Mouse (Mus musculus): ENCODE results near the gene Clrn3.
"Not testable (repeated sequence)": the region's sequence is repeated elsewhere in the genome, so short reads cannot be mapped to it uniquely, and the experiment has no call there.

Gene Clrn3

DNA sequence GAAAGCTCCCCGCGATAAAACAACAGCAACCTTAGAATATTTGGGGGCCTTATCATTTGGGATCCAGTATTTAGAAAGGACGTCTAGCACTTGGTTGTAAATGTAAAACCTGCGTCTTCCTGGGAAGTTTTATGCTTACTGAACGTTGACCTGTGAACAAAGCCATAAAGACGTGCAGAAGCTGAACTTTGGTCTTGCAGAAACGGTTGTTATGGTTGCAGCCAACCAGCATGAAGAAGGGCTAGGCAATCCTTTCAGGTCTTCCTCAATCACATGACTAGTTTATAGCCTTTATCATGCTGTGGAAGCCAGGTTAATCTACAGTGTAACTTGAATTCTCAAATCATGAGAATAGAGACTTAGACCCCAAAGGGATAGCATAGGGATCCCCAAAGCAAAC lies at the start of gene Clrn3:
Clrn3 (minus strand) TSS at position 140 of the 400 bp plus-strand sequence.
- no peak for DNase-seq (ENCODE audit: low spot score)

DNA sequence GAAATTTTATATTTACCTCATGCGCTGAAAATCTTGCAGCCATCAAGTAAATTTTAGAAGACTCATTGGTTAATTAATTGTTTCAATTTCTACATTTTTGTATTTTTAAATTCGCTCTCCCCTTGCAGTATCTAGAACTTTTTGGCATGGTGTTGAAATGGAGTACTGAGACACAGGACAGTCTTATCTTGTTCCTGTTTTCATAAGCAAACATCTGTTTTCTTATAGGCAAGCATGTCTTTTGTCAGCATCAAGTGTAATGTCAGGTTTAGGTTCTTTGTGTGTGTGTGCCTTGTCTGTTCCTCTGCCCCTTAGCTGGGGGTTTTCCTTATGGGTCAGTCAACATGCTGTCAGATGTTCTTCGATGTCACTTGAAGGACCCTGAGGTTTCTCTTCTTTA lies 47.9 kb upstream of the Clrn3 start:
- no peak for DNase-seq (ENCODE audit: low spot score)

DNA sequence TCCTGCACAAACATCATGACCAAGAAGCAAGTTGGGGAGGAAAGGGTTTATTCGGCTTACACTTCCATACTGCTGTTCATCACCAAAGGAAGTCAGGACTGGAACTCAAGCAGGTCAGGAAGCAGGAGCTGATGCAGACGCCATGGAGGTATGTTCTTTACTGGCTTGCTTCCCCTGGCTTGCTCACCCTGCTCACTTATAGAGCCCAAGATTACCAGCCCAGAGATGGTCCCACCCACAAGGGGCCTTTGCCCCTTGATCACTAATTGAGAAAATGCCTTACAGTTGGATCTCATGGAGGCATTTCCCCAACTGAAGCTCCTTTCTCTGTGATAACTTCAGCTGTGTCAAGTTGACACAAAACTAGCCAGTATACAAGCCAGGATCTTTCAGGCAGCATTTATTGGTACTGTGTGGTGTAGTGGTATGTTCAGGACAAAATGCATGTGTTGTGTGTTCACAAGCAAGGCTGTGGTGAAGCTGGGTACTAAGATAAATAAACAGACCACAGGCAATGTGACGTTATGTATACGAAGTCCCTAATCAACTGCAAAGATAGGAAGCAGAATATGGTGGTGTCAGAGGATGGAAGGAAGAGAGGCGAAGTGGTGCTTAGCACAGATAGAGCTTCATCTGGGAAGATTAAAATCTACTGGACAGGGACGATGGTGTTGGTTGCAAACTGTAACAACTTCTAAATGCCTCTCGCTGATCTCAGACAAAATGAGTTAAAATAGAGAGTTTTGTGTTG lies 47.0 kb upstream of the Clrn3 start:
- DNase-seq (ENCODE audit: low spot score): not testable (repeated sequence)

DNA sequence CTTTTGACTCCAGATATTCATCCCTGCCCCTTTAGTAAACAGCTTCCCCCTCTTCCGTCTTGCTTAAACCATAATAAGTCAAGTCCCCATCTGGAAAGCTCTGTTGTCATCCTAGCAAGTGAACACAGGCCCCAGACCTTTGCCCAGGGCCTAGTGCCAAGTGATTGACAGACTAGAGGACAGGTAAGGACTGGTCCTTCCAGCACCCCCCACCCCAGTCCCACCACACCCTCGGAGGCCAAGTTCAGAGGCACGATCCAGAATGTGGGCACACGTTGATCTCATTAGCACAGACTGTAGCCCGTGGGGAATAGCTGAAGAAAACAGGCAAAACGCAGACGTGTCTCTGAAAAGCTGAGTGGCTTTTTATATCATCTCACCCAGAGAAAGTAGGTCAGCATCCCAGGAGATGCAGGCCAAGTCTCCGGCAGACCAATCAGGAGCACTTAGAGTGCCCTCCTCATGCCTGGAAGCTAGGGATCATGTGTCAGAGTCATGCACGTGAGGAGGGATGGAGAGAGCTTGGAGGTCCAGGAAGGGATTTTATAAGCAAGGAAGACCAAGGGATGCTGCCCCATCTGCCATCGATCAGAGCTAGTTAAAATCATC lies 43.6 kb upstream of the Clrn3 start:
- no peak for DNase-seq (ENCODE audit: low spot score)

DNA sequence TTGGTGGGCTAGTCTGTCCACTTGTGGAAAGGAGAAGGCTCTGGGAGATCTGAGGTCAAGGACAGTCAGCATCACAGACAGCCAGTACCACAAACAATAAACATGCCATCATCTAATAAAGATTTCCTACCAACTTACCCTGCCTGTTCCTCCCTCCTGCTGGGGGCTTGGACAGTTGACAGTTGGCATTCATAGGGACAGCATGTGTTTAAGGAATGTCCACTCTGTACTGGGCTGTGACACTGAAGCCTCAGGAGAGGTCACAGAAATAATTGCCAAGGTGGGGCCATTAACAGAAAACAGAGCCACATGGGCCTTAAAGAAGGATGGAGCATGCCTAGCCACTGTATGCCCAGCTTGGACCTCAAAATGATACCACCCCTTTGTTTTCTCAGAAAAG lies 42.9 kb upstream of the Clrn3 start:
- no peak for DNase-seq (ENCODE audit: low spot score)

DNA sequence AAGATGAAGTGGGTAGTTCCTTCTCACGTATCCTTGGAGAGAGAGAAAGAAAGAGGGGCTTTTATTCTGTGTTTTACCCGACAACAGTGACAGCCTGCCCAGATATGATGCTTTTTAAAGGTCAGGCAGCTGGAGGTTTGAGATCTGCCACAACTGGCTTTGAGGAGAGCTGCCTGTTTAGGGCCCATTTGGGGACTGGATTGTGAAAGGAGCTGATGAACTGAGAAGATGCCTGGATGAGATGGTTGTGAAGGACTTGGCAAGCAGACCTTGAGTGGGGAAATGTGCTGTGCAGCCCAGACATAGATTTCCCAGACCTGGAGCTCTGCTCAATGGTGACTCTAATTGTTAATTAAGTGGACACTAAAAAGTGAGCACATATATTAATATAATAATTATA lies 40.1 kb upstream of the Clrn3 start:
- no peak for DNase-seq (ENCODE audit: low spot score)

DNA sequence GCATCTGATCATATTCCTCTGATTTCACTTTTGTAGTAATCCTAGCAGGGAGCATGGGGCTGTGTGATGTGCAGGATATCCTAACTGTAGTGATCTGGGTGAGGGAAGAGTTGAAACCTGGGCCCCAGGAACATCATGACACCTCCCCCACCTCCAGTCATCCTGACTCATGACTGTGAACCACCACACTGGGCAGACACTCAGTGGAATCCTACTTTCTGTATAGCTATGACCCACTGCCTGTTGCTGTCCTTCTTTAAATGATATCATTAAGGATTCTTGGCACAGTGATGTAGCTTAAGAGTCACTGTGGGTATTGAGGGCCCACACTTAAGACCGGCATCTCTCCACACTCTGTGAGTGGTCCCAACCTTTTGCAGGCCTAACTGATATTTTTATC lies 39.1 kb upstream of the Clrn3 start:
- DNase-seq (ENCODE audit: low spot score): no peak

DNA sequence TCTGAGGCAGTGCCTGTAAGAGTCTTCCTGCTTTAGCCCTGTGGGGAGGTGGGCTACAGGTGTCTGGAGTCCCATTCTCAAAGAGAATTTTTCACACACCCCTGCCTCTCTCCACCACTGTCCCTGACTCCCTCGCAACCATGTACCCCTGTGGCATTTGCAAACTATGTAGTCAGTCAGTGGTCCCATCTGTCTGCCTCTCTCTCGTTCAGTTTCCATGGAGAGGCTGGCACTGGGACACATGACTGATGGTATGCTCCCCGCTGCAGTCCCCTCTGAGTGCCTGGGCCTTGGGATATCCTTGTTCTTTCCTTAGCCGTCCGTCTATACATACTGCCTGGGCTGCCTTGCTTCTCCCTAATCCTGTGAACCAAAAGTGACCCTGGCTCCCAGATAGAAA lies 37.6 kb upstream of the Clrn3 start:
- no peak for DNase-seq (ENCODE audit: low spot score)

DNA sequence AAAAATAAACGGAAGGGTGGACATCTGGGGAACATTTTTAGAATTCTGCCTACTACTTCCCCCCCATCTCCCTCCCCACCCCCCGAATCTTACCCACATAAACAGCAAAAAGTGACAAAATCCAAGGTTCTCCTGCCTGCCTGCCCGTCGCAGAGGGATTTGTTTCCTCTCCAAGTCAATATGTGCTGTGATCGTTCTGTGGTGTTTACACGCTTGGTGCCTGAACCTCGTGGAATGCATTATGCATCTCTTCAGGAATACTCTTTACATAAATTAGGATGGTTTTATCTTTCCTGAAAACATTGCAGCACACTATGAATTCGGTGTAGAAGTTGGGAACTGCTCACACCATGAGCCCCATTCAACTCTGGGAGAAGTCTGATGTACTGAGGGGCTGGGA lies 35.6 kb upstream of the Clrn3 start:
- DNase-seq (ENCODE audit: low spot score): no peak

DNA sequence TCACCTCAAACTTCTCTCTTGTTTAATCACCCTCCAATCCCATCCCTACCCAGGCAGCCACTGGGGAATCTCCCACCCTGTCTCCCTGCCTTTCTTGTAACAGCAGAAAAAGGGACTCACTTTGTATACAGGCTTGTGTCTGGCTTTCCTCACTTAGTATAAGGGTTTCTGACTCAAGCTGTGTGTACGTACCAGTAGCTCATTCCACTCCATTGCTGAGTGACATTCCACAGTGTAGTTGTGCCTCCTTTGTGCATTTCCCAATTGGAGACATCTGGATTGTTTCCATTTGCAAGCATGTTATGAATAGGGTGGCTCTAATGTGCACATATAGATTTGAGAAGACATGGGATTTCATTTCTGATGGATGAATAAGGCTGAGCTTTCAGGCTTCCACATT lies 31.8 kb upstream of the Clrn3 start:
- DNase-seq (ENCODE audit: low spot score): no peak

DNA sequence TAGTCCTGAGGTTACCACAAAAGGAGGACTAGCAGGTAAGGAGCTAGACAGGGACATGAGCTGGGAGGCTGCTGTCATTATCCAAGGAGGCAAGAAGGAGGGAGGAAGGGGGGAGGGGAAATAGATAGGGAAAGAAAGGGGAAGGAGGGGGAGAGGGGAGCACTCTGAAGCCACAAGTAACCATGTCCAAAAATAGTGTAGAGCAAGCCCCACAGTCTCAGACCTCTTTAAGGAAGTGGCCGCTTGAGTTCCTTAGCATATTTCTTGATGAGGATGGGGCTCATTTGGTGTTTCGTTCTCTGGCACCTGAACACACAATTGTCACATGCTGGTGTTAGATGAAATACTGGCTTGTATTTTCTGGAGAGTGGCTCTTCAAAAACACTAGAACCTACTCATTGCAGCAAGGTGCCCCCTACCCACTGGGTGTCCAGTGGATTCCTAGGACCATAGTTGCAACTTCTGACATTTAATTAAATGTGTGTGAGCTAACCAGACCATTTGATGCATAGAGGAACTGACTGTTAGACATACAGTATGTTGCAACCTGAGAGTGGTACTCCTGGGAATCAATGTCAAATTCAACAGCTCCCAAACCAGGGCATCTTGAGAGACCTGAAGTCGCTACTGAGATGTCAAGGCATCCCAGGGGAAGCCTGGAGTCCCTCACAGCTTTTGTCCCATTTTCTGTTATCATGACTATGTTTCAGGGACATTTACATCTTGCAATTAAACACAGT lies 28.4 kb upstream of the Clrn3 start:
- no peak for DNase-seq (ENCODE audit: low spot score)

DNA sequence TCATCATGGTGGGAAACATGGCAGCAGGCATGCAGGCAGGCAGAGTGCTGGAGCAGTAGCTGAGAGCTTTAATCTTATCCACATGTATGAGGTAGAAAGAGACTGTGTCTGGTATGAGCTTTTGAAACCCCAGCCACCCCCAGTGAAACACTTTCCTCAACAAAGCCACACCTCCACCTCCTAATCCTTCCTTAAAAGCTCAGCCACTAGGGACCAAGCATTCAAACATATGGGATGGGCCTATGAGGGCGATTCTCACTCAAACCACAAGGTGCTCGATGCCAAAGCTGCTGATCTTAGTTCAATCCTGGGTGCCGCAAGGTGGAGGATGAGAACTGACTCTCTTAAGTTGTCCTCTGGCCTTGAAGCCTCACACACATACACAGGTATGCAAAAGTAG lies 25.1 kb upstream of the Clrn3 start:
- no peak for DNase-seq (ENCODE audit: low spot score)

DNA sequence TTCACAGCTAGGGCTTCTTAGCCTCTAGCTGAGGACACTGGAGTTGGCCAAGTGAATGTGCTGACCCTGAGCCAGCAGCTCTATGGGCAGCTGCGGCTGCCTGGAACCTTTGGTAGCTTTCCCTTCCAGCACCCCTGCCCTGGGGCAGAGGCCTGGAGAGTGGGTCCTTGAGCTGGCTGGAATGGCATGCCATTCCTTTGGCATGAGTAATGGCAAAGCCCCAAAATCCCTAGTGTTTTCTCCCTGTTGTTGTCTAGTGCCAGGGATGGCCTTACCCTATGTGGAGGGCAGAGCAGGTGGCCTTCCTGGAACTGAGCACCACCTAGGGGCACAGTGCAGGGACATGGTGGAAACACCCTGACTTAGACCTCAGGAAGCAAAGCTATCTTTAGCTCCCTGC lies 23.1 kb upstream of the Clrn3 start:
- no peak for DNase-seq (ENCODE audit: low spot score)

DNA sequence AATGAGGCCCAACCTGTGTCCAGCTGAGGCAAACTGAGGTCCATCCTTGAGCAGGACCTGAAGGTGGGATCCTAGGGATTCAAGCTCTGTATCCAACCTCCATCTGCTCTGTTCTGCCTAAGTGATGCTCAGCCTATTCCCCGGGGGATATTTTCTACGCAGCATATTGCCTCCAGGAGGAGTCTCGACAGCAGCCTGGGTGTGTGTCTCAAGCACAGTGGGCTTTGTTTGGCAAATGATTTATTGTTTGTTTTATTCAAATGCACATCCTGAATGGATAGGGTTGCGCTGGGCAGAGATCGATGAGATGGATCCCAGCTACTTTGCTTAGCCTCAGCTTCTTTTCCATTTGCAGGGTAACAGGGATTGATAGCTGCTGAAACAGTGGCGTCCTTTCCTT lies 20.0 kb upstream of the Clrn3 start:
- DNase-seq (ENCODE audit: low spot score): no peak

DNA sequence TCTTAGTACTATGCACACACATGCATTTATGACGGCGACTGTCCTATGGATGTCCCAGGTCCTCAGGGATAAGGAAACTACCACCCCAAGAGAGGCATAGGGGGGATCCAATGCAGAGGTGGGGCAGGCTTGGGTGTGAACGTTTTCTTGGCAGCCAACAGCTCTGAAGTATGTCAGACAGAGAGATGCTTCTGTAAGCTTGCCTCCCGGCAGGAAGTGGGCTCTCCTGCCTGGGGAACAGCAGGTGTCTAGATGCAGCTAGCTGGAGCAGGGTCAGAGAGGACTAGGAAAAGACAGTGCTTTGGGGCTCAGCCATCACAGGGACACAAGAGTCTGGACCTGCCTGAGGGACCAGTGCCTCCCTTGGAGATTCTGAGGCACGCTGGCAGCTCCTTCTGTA lies 18.1 kb upstream of the Clrn3 start:
- DNase-seq (ENCODE audit: low spot score): no peak

DNA sequence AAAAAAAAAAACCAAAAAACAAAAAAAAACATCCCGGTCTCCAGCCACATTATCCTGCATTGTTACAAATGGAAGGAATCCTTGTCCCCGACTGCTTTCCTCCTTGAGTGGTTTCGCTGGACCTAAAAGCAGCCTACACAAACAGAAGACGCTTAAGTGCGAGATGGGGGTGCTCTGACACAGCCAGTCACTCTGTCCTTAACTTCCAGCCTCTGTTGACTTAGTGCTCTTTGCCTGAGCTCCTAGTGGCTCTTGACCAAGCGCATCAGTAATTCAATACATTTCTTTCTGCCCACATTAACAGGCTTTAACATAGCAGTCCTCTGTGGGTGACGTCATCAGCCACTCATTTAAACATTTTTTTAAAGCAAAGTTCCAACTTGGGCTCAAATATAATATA lies 17.5 kb upstream of the Clrn3 start:
- DNase-seq (ENCODE audit: low spot score): no peak

DNA sequence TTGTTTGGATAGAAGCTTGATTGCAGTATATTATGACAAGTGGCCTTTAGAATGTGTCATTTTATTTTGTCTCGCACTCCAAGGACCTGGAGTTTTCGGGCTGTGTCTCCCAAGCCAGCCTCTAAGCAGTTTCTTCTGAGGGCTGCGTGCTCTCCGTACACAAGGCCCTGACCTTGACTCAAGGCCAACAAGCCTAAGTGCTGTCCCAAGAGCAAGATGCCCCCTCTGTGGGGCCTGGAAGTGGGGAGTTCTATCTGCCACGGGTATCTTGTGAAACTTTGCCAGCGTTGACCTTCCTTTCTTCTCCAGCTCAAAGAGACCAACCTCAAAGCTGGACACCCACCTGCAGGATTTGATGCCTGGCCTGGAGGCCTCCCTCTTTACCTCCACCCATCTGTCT lies 15.9 kb upstream of the Clrn3 start:
- DNase-seq (ENCODE audit: low spot score): no peak

DNA sequence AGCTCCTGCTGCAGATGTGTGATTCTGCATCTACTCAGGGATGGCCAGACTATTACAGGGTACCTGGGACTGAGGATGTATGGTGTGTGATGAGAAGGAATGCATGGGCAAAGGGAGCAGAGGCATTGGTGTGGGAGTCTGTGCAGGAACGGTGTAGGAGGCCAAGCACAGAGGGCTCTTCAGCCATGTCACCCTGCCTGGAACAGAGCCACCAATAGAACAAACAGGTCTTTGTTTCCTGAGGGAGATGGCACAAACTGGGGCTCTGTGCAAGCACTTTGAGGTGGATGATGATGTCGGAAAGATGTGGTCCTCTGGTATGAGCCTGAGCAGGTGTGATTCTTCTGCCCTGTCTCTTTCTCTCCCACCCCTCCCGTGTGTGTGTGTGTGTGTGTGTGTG lies 14.6 kb upstream of the Clrn3 start:
- peak; percentile 22 for DNase-seq (ENCODE audit: low spot score)

DNA sequence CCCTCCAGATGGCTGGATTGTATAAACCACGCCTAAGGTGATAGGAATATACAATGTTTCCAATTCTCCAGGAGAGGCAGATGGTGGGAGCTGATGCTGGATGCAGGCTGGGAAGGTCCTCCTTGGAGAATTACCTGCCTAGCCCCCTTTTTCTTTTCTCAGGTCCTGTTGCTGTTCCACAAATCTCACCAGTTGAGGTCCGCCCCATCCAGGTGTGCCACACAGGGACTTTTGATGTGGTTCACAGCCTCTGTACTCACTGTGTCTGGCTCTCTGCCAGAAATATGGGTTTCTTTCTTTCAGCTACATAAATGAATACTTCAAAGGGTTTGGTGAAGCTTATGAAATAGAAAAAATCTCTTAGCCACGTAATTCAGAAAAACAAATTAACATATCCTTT lies 13.8 kb upstream of the Clrn3 start:
- DNase-seq (ENCODE audit: low spot score): no peak

DNA sequence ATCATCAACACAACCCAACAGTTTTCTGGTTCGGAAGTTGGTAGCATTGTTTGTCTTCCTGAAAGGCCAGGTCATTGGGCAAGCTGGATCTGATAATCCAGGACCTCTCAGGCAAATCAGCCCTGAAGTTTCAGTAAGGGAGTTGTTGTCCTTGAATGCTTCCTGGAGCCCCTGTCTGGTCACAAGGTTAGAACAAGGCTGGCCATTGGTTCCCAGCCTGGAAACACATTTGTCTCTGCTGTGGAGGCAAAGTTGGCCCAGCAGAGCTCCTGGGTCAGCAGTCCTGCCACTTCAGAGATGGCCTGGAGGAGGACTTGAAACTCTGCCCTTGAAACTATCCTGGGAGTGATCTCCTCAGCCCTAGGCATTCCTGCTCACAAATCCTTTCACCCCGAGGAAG lies 11.0 kb upstream of the Clrn3 start:
- no peak for DNase-seq (ENCODE audit: low spot score)

DNA sequence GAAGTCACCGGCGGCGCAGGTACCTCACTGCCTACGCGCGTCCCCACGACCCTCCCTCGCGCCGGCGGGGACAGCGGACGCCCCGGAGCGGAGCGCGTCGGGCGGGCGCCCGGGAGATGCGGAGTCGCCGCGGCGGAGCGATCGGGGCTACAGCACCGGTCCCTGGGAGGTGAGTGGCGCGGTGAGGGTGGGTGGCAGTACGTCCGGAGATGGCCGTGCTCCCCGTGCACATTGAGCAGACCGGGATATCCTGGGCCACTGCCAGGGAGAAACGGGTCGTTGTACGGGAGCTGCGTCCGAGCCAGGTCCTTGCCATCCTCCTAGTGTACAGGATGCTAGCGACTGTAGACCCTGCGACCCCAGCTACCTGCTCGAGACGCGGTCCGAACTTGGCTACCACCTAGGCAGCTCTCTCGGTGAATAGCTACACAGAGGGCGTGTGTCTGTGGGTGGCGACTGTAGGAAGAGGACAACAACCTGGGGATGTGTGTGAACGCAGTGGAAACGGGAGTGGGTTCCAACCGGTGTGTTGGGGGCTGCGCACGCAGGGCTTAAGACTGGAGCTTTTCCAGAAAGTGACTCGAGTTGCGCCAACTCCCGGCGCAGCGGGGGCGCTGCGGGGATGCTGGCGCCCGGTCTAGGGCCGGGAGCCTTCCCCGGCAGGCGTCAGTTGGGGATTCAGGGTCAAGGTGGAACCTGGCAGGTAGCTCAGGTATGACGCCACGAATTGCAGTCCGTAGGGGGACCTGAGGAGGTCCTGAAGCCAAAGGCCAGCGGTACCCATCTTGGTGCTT lies 9.7 kb upstream of the Clrn3 start:
- peak; percentile 28 for DNase-seq (ENCODE audit: low spot score)

DNA sequence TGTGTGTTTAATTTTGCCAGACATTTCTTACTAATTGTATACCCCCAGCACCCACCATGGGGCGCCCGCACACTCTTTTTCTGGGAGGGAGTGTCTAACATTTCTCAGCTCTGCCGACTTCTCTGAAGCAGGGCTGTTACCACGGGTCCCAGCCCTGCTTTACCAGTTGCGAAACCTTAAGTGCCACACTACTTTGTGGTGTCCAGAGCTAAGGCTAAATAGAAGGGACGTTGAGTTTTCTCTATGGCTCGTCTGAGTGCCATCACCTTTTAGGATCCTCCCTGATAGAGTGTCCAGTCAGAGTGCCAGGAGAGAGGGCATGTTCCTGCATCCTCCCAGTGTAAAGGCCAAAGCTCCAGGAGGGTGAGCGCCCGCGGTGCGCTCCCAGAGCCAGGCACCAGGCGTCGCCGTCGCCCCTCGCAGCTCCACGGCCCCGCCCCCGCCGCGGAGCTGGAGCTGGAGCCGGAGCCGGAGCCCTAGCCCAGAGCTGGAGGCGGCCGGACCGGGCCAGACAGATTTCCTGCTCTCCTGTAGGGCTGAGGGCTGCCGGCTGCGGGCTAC lies 9.0 kb upstream of the Clrn3 start, which contains the start of gene Ptpre:
Ptpre (plus strand) TSS at position 141 of the 561 bp plus-strand sequence.
- DNase-seq (ENCODE audit: low spot score): peak; percentile 84
